Mouse (Mus musculus): ENCODE data around the gene St7l.

St7l gene

DNA sequence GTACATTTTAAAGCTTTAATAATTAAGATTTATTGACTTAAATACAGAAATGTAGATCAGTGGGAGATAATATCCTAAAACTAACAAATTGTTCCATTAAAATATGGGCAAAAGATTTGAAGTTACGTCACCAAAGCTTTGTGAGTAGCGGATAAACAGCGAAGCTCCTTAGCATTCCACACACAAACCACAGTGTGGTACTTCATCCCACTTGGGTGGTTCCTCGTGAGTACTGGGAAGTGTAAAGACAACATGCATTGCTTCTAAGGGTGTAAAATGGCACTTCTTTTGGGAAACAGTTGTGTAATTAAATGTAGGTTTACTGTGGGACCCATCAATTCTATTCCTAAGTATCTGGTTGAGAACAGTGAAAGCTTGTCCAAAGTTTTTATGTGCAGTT, 37.3 kb downstream of the St7l start:
- no peak for DNase-seq (ENCODE audit: low spot score in 2 of 2)

- DNase-seq (ENCODE audit: low spot score in 2 of 2): no peak
Observed at GRCm38 (mm10) chr3:104905389-104905788, 41.6 kb downstream of the St7l start.

GRCm38 (mm10) chr3:104906007-104906406, 42.2 kb downstream of the St7l start:
- no peak for DNase-seq (ENCODE audit: low spot score in 2 of 2)

GRCm38 (mm10) chr3:104909195-104909594, 45.4 kb downstream of the St7l start:
- DNase-seq (ENCODE audit: low spot score in 2 of 2): no peak

DNA sequence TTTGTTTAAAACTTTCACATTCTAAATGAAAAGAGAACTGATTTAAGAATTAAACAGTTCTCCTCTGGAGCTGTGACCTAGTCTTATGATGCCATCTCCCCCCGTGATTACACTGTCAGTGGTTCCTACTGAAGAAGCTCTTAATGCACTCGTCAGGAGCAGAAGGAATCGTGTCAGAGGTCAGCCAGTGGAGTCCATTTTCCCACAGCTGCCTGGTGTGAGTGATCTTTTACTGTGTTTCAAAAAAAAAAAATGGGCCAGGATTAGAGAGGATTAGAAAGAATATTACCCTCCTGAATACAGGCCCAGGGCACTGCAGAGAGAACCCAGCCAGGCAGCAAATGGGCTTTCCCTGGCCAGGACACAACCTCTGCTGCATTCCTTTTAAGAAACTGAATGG, 51.2 kb downstream of the St7l start:
- DNase-seq (ENCODE audit: low spot score in 2 of 2): no peak

DNA sequence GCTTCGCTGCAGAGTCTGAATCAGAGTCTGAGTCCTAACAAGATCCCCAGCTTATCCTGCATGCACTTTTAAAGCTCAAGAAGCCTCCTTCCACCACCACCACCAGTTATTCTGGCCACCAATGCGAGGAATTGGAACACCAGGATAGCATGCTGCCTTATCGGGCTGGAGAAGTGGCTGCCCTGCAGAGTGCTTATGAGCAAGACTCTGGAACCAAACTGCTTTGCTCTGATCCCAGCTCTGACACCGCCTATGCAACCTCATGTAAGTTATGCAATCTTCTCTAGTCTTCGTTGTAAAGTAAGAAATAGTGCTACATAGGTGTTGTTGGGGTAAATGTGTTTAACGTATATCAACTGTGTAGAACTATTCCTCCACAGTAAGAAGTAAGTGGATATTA, 65.6 kb downstream of the St7l start:
- DNase-seq (ENCODE audit: low spot score in 2 of 2): no peak

DNA sequence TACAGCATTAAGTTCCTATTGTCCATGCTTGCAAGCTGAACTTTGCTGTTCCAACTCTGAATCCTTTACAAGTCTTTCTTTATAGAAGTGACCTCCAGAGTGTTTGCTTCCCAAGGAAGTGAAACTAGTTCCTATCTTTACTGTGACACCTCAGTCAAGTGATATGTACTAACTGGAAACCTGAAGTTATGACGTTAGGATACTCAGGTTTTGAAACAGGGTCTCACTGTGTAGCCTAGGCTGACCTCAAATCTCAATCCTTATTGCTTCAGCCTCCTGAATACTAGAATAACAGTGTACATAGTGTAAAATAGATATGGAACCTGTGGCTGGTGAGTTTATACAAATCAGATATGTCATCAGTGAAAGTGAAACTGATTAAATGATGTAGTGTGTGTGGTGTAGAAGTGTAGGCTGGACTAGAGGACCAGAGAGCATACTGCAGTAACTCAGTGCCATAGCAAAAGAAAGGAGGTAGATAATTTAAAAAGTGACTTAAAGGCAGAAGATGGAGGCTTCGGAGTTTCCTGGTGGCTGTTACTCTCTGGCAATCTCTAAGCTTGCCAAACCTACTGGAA, 74.0 kb downstream of the St7l start:
- DNase-seq (ENCODE audit: low spot score in 2 of 2): no peak

DNA sequence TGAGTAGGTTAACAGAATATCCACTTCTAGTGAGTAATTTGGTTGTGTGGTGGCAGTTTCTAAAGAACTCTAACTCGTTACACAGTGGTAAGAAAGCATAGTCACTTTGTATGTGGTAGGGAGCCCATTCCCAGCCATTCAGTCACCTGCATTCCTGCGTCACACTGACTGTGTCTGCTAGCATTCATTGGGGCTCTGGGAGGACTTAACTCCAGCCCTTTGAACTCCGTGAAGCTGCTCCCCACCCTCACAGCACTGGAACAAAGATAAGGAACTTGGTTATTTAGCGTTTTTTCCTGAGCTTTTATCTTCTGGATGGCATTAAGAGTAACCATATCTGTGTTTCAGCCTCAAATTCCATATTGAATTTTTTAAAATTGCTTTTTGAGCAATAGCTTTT, 74.5 kb downstream of the St7l start:
- no peak for DNase-seq (ENCODE audit: low spot score in 2 of 2)

DNA sequence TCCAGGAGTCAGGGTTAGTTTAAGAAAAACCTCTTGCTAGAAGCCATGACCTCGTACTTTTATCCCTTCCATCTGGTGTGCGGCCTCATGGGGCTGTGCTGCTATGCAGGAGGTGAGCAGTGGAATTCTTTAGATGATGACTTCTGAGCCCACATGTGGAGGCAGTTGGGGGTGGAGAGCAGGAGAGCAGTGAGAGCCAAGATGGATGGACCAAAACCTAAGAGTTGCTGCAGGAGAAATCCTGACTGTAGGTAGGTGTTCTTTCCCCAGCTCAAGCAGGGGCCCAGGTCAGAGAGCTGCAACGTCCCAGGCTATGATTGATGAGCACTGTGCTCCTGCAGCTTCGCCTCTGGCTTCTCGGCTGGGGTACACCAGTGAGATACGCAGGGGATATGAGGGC, 76.9 kb downstream of the St7l start:
- DNase-seq (ENCODE audit: low spot score in 2 of 2): no peak

DNA sequence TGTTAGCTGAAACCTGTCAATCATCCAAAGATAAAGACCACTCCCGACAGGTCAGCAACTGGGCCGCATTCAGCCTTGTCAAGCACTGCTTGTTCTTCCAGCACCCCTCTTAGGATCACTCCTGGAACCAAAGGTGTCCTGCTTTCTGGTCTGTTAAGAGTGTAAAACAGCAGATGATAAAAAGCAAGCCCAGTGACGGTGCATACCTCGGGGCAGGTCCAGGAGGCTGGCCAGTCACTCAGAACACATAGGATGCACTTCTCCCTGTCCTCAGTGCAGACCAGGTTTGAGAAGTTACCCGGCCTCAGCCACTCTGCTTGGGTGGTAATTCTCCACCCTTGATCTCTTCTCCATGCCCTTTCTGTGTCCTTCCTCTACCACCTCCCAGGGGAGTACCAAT, 78.9 kb downstream of the St7l start:
- no peak for DNase-seq (ENCODE audit: low spot score in 2 of 2)

DNA sequence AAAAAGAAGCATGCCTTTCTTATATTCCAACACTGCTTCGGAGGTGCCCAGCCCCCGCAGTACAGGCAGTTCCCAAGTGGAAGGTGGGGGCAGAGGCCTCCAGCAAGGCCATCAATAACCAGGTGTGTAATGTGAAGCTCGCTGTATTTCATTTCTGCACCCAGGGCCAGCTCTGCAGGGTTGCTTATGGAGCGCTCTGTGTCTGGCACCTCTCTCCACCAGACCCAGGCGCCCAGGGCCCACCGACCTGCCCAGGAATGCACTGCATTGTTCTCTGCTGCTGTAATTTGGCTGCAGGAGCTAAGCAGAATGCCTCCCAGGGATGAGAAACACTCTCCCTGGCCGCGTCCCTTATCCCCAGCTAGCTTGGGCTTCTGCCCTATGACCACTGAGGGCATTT, 79.5 kb downstream of the St7l start:
- no peak for DNase-seq (ENCODE audit: low spot score in 2 of 2)

DNA sequence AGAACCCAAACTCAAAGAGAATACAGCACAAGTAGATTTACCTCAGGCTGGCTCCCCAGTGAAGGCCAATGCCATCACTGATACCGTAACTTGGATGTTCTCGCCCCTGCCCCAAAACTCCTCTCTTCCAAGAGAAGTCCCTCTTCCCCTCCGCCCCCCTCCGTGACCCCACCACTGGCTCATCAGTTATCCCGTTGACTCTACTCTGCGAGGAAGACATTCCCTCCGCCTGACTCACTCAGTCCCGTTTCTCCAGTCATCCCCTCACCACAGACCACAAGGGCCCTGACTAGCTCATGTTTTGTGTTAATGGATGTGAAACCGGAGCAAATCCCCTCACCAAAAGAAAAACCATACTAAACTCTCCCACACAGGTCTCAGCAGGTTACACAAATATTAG, 81.1 kb downstream of the St7l start:
- no peak for DNase-seq (ENCODE audit: low spot score in 2 of 2)

- DNase-seq (ENCODE audit: low spot score in 2 of 2): no peak
Observed at GRCm38 (mm10) chr3:104950926-104951325, 87.1 kb downstream of the St7l start.

GRCm38 (mm10) chr3:104952891-104953670, 89.3 kb downstream of the St7l start:
- no peak for DNase-seq (ENCODE audit: low spot score in 2 of 2)

DNA sequence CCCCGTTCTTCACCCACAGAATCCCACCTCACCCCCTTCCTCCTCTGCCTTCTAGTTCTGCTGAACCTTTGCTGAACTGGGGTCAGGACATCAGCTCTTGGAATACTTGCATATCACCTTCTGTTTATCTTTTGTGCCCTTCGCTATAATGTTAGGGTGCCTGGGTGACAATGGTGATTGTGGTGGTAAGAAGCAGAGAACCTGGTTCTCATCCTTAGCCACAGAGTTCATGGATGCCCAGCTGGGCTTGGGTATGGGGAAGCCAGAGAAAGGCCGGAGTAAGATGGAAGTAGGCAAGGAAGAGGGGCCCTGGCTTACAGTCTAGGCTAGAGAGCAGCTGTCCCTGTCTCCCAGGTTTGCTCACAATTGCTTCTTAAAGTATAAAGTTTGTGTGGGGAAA, 90.3 kb downstream of the St7l start:
- no peak for DNase-seq (ENCODE audit: low spot score in 2 of 2)

DNA sequence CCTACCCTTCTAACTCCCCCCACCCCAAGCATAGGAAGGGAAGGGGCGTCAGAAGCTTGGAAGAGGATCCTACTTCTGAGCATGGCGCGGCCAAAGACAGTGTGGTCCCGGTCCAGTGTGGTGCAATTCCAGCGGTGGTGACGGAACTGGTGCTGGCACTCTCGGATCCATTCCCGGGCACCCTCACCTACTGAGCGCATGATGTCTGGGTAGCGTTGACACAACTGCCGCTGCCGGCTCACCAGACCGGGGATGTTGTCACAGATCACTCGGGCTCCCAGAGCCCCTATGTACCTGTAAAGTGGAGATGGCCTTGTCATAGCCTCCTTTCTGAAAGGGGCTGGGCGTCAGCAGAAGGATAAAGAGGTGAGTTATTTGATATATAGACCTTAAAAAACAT, 90.7 kb downstream of the St7l start:
- DNase-seq (ENCODE audit: low spot score in 2 of 2): no peak

DNA sequence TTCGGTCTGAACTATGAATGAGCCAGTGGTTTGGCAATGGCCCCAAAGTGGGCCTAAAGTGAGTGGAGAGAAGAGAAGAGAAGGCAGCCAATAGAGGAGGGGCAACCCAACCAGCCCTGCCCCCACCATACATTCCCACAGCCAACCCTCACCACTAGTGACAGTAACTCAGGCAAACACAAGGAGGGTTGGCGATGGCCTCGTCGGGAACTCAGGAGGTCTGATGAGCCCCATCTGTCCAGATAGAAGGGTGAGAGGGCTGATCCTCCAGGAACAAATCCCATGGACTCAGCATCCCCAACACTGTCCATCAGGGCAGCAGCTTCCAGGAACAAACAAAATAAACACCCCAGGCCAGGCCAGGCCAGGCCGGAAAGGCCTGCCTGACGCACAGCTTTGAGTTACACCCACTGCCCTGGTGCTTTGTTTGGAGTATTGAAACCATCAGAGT, 92.4 kb downstream of the St7l start:
- no peak for DNase-seq (ENCODE audit: low spot score in 2 of 2)

DNA sequence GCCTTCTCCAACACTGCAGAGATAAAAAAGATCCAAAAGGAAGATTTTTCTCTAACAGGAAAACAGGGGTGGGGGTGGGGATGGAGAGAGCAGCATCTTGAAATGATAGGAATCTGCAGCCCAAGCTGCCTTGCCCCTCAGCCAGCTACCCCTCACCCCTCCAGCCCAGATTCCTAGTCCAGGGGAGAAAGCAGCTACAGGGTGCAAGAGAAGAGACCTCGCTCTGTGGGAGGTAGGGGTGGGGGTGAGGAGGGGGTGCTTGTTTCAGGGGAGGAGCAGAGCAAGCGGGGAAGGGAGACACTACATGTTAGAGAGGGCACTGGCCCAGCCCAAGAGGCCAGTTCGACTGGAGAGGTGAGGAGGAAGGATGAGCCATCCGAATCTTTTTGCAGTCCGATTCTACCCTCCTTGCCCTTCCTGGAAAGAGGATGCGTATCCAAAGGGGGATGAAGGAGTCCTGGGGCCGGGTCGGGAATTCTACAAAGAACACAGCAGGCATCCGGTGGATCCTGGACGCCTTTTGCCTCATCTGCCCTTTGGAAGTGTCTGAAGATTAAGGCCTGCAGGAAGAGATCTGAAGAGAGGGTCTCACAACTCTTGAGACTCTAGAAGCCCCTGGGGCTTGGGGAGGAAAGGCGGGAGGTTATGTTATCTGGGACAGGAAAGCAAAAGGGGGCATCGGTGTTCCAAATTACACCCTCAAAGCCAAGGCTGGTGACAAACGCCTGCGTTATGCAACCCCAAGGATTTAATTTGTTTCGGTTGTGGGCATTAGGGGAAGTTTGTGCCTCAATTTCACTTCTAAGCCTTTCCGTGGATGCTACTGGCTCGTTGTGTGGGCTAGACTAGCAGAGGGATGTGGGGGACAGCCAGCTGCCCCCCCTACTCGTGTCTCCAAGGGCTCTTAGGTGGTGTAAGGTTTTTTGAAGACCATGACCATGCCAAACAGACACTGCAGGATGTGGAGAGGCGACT, 96.5 kb downstream of the St7l start:
- DNase-seq (ENCODE audit: low spot score in 2 of 2): no peak

DNA sequence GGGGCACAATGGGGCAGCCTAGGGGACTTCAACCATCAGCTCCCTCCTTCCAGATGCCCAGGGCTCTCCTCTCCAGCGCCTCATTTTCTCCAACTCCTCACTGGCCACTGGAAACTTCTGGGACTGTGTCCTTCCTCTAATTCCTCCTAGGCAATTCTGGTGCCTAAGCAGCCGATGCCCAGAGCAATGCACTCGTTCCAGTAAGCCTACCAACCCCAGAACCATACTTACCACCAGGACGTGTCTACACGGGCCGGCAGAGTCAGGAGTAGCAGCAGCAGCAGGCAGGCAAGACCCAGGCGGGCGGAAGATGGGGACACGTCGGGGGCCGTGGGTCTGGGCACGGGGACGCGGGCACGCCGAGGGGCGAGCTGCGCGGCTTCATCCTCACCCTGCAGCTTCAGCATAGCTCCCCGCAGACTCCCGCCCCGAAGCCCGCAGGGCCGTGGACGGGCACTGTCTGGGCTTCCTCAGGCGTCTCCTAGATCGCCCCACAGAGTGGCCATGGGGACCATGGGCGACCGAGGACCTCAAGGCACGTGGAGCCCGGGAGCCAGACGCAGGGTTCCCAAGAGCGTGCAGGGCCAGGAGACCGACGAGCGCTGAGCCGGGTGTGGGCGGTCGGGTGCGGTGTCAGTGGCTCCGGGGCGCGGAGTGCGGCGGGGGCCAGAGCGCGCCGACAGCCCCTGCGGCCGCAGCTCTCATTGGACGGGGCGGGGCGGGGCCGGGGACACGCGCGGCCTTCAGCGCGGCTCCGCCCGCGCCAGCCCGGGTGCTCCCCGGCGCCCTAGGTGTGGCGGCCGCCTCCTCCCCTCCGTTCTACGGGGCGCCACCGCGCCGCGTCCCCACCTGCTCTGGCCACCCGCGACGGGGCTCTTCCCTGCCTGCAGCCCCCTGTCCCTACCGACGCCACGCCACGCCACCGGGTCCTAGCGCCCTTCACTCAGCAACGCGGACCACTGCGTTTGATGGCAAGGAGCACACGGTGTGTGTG, 97.6 kb downstream of the St7l start, which contains the start of gene Wnt2b:
Gene Wnt2b (minus strand): TSS at position 856 of the 994 bp plus-strand sequence.
- no peak for DNase-seq (ENCODE audit: low spot score in 2 of 2)

- no peak for DNase-seq (ENCODE audit: low spot score in 2 of 2)
Observed at GRCm38 (mm10) chr3:104962141-104962611, 98.4 kb downstream of the St7l start.

GRCm38 (mm10) chr3:104962866-104963265, 99.1 kb downstream of the St7l start:
- no peak for DNase-seq (ENCODE audit: low spot score in 2 of 2)

Data from spleen, postnatal 36 days (tissue).